Mouse (Mus musculus) cortical plate, adult 2 months (tissue): Measurements from ENCODE around the gene B4galt5. TPM values are rescaled to one million over a fixed set of nuclear protein-coding genes. Genes with fewer than 3 reads are reported as not detected.

Experiments
- H3K27ac ChIP-seq: fragments of 200-500 bp; 2 replicates; pipeline ENCODE4 v1.5.1; 2012; ENCODE audit warnings: low read length, control low read depth, inconsistent platforms; ENCODE audit not compliant: insufficient read depth
- H3K4me1 ChIP-seq: fragments of 200-500 bp; 2 replicates; pipeline ENCODE4 v1.6.1; 2011; ENCODE audit warnings: low read length; ENCODE audit not compliant: control insufficient read depth, insufficient read depth
- H3K4me3 ChIP-seq: fragments of 200-500 bp; 2 replicates; pipeline ENCODE4 v1.5.1; 2011; ENCODE audit warnings: mild to moderate bottlenecking, low read length, control low read depth; ENCODE audit not compliant: insufficient read depth
- CTCF ChIP-seq: fragments of 200-500 bp; IDR thresholded peaks from 2 replicates; pipeline ENCODE4 v1.5.1; 2011; ENCODE audit warnings: mild to moderate bottlenecking, control low read depth, low read length; ENCODE audit not compliant: insufficient read depth; ENCODE audit errors: extremely low read depth
- POLR2A ChIP-seq: fragments of 200-500 bp; IDR thresholded peaks from 2 replicates; pipeline ENCODE4 v1.6.1; 2011; ENCODE audit warnings: mild to moderate bottlenecking, low read length, control low read depth; ENCODE audit not compliant: insufficient read depth; ENCODE audit errors: extremely low read depth
- polyA plus RNA-seq: library from polyadenylated mRNA; depleted of rRNA; stranded (reverse); fragments of >200 nt; gene quantifications from 2 replicates; pipeline ENCODE4 v1.2.3, GENCODE M21; 2012

The B4galt5 gene
- polyA plus RNA-seq, 1 experiment = 35.3 TPM

DNA sequence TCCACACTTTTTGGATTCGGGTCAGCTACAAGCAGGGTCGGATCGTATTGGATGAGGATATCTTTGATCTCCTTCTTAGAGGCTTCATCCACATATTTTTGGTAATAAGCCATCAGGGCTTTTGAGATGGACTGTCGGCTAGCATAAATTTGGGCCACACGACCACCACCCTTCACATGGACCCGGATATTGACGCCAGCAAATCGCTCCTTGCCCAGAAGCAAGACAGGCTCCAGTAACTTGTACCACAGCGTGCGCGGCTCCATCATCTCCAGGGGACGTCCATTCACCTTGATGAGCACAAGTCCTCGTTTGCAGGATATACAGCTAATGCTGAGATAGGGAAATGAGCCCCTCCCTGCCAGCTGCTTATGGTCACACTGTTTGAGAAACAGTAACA lies 67.5 kb downstream of the B4galt5 start:
- H3K4me3 ChIP-seq = no peak overlapping the region
- H3K4me1 ChIP-seq = no peaks in the 10 kb centered on the region
- TF ChIP-seq CTCF (no peak), POLR2A (no peak)
- no peak overlapping the region for H3K27ac ChIP-seq

DNA sequence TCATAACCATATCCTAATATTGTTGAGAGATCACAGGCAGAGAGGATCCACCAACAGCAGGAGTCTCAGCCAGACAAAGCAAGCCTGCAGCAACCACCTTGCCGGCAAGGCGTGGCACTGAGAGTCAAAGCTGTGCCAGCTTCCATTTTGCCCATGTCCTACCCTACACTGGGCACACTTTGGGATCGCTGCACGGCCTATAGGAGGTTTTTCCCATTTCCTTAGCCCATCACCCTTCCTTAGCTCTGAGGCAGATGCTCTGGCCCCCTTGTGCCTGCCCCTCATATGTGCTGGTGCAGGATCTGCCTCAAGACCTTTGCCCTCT lies 68.0 kb downstream of the B4galt5 start:
- no peak for TF ChIP-seq CTCF
- TF ChIP-seq POLR2A = no peak
- Histone ChIP-seq H3K4me1 (no peaks in the 10 kb centered on the region), H3K27ac (no peak overlapping the region), H3K4me3 (no peak overlapping the region)

DNA sequence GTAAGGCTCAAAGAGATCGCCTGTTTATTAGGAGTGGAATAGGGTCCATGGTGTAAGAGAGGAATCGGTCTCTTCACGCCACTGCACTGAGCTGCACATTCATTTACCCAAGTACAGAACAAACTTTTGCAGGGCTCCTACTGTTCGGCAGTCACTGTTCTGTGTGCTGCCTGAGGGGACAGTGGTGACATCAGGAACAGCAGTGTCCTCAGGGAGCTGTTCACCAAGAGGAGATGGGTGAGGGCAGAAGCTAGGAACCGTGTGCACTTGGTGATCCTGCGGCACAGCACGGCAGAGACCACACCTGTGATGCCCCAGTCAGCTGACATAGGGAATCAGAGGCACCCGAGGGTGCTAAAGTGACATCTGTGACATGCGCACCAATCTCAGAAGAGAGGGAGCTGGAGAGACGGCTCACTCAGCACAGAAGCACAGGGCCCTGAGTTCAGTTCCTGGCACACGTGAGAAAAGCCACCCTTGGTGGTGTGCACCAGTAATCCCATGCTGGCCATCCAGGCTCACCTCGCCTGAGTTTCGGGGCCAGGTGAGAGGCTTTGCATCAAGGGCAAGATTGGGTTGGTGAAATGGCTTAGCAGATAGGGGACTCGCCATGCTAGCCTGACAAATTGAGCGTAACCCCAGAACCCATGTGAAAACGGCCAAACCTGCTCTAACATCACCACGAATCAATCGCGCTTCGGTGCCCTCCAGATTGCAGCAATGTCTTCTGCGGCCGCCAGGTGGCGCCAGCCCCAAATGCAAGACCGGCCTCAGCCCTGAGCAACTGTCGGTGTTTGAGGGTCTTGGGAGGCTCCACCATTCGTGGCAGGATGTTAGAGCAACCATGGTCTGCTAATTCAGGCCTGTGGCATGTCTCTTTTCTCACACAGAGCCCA lies 68.6 kb downstream of the B4galt5 start:
- peak; percentile 94 for TF ChIP-seq CTCF
- TF ChIP-seq POLR2A = no peak
- Histone ChIP-seq H3K4me1 (no peaks in the 10 kb centered on the region), H3K27ac (no peak overlapping the region), H3K4me3 (no peak overlapping the region)

DNA sequence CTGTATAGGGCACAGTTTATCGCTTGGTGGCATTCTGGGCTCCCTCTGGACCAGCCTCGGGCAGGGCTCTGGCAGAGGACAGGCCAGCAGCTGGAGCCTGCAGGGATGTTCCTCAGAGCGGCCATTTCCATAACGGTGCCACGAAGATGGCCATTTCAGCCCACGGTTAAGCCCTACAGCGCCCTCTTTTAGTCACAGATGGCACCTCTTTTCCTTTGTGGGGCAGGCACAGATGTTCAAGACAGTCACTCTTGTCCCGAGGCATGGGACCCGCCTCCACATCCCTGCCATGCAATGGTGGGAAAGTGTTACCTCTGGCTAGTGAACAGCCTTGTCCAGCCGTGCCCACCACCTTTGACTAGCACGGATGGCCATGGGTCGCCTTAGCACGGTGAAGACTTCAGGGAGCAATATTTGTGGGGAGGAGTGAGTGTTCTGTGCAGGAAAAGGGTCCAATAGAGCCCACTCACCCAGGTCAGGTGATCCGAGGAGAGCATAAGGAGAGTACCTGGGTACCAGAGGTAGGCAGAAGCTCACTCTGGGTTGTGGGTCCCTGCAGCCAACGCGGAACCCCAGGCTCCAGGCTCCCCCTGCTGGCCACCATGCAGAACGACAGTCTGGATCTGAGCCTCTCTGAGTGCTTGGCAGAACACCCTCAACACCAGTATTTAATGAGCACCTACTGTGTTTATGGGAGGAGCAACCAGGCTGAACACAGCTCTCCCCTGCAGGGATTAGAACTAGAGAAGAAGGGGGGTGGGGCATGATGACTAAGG lies 70.0 kb downstream of the B4galt5 start:
- no peak overlapping the region for H3K4me3 ChIP-seq
- H3K4me1 ChIP-seq = no peaks in the 10 kb centered on the region
- TF ChIP-seq CTCF (peak; percentile 82), POLR2A (no peak)
- no peak overlapping the region for H3K27ac ChIP-seq

DNA sequence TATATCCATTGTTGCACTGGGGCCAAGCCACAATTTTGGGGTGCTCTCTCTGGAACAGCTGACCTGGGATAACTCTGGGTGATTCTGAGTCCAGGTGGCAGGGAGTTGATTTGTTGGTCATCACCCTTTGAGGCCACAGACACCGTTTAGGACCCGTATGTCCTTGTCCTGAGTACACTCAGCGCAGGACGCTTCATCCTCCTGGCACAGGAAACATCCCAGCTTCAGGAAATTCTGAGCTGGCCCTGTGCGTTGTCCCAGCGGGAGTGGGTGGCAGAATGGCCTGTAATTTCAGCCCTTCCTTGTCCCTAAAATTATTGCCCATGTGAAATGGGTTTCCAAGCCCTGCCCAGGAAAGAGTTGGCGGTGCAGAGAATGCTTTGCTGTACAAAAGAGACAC lies 71.0 kb downstream of the B4galt5 start:
- Histone ChIP-seq H3K4me1 (no peaks in the 10 kb centered on the region), H3K4me3 (no peak overlapping the region), H3K27ac (no peak overlapping the region)
- TF ChIP-seq CTCF = no peak
- no peak for TF ChIP-seq POLR2A

DNA sequence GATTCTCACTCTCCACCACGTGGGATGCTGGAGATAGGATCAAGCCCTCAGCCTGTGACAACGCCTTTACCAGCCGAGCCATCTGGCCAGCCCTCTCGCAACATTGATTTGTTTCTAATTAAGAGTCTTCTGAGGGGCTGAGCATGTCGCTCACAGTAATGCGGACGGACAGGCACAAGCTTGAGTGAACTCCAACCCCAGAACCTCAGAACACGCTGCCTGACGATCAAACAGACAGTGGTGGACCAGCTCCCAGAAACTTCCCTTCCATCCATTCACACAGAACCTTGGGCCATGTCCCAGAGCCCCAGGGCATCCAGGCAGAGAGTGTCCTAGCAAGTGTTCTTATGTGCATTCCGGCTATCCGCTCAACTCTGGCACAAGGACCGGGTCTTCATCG lies 72.0 kb downstream of the B4galt5 start:
- TF ChIP-seq POLR2A (no peak), CTCF (no peak)
- Histone ChIP-seq H3K4me1 (no peaks in the 10 kb centered on the region), H3K27ac (no peak overlapping the region), H3K4me3 (no peak overlapping the region)

DNA sequence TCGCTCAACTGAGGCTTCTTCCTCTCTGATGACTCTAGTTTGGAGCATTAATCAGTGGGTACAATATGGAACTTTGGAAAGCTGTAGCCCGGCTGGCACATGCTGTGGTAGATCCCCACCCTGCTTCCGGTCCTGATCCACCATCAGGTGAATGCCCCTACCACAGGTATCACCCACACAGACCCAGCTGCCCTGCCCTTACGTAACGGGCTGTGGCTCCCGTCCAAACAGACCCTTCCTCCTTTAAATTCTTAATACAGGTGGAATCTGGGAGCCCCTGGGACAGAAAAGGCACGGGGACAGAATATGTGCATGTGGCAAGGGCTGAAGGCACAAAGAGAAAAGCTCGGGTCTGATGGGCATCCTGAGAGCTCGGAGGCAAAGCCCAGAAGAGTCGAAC lies 73.1 kb downstream of the B4galt5 start:
- no peaks in the 10 kb centered on the region for H3K4me1 ChIP-seq
- H3K4me3 ChIP-seq = no peak overlapping the region
- H3K27ac ChIP-seq = no peak overlapping the region
- TF ChIP-seq POLR2A (no peak), CTCF (no peak)

DNA sequence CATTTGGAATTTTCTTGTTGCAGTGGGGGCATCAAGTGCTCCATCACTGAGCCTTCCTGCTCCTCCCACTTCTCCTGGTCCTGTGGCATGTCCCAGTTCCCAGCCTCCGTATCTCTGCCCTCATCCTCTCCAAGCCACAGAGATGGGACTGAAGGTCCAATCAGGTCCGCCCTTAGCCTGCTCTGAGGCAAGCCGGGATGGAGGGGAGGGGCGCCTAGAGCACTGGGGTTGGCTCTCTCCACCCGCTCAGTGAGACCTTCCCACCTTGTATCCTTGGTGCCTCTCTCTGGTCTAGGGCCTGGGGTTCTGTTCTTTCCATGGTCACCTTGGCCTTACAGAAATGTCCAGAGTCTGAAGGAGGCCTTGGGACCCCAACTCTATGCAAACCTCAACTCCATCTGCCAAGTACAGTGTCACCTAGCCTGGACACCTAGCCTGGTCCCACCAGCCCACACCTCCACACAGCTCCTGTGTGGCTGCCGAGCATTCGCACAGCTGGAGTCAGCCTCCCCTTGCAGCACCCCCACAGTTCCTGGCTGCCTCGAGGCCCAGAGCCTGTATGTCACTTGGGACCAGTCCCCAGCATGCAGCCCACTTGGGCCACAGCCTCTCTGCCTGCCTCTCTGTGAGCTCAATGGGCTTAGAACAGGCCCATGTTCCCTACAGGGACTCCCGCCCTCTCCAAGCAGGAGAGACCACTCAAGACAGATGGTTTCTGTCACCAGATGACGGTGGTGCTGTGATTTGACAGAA lies 74.1 kb downstream of the B4galt5 start:
- Histone ChIP-seq H3K4me1 (no peaks in the 10 kb centered on the region), H3K4me3 (no peak overlapping the region), H3K27ac (no peak overlapping the region)
- no peak for TF ChIP-seq CTCF
- TF ChIP-seq POLR2A = no peak

DNA sequence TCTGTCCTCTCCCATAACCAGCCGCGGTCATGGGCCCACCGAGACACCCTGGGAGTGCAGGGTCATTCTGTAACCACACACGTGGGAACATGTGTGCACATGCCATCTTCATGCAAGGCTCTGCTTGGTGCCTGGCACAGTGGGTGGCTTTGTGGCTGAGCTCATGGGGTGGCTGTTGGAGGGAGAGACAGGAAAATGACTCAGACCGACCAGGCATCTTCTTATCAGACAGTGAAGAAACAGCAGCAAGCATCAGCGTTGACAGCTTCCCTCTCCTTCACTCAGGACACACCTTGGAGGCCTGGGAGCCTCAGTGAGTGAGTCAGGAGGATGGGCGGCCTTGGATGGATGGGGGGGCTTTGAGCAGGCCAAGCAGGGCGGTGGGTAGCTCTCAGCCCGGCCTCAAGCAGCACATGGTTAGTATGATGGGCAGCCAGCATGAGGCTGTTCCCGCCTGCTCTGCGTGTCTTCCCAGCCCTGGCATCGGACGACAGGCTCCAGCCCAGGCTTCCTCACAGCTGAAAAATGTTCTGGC lies 75.7 kb downstream of the B4galt5 start:
- Histone ChIP-seq H3K4me3 (no peak overlapping the region), H3K27ac (no peak overlapping the region), H3K4me1 (no peaks in the 10 kb centered on the region)
- TF ChIP-seq CTCF (no peak), POLR2A (no peak)
